Mouse (Mus musculus): ENCODE data around the gene Hes3.

GRCm38 (mm10) chr4:152305991-152306390 is 14.5 kb upstream of the Hes3 start:
- TF ChIP-seq CTCF (IDR thresholded peaks at IDR 0.05; ENCODE audit: insufficient read depth, low read length) (no peak), POLR2A (IDR thresholded peaks at IDR 0.05; ENCODE audit: borderline replicate concordance, extremely low read depth, low read depth, low read length) (no peak)
